Mouse (Mus musculus): ENCODE results near the gene Aacs. TPM values are rescaled to one million over a fixed set of nuclear protein-coding genes. Genes with fewer than 3 reads are reported as not detected.

The Aacs gene
- total and polyA plus RNA-seq, 2 experiments from 2014 or later: 77.3 to 124 TPM

- peak overlapping the region; percentile 74 for H3K4me3 ChIP-seq (ENCODE audit: low read length)
- ATAC-seq: no peak
Observed at GRCm38 (mm10) chr5:125475030-125475429, 584 bp upstream of the Aacs start.

DNA sequence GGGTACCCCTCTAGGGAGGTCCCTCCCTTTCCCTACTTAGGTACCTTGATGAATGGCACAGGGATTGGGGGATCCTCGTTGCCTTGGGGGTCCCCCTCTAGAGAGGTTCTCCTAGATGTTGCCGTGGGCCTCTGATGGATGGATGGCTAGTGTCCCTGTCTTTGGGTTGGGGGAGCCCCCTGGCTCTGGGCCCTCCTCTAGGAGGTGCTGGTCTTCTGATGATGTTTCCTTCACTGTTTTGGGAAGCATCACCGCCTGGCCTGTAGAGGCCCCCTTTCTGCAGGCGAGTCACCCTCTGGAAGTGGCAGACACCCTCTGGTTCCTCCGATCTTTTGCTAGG, 642 bp downstream of the Aacs start:
- WGBS: 4% methylated on average over 5 of the region's 5 CpGs
- TF ChIP-seq CTCF (IDR thresholded peaks at IDR 0.05; ENCODE audit: low read depth): peak; percentile 55
- Histone ChIP-seq H3K4me3 (ENCODE audit: low read length) (peak overlapping the region; percentile 74), H3K4me1 (ENCODE audit: insufficient read depth, low read length) (peaks cover 16% of the 10 kb centered on the region), H3K9ac (replicated peaks; ENCODE audit: low read length) (peak overlapping the region; percentile 80), H3K9me3 (ENCODE audit: low read length) (no peaks in the 10 kb centered on the region), H3K27ac (peak overlapping the region; percentile 85), H3K27me3 (ENCODE audit: insufficient read depth, low read length) (no peaks in the 10 kb centered on the region), H3K36me3 (ENCODE audit: insufficient read depth, low read length) (no peaks in the 10 kb centered on the region), H3K4me2 (ENCODE audit: low read depth, low read length) (peak overlapping the region; percentile 92)
- peak; percentile 66 for ATAC-seq
- peak; percentile 53 for DNase-seq (ENCODE audit: low spot score)

More at GRCm38 (mm10) chr5:125475030-125475429, 584 bp upstream of the Aacs start:
- no peaks in the 10 kb centered on the region for H3K36me3 ChIP-seq (ENCODE audit: insufficient read depth, low read length)
- H3K9ac ChIP-seq (replicated peaks; ENCODE audit: low read length): peak overlapping the region; percentile 80; the same call in 1 of the 2 replicates
- peaks cover 16% of the 10 kb centered on the region for H3K4me1 ChIP-seq (ENCODE audit: insufficient read depth, low read length)
- H3K27ac ChIP-seq: no peak overlapping the region
- TF ChIP-seq CTCF (IDR thresholded peaks at IDR 0.05; ENCODE audit: low read depth): no peak
- WGBS: 62% methylated on average over 12 of the region's 12 CpGs
- H3K27me3 ChIP-seq (ENCODE audit: insufficient read depth, low read length): no peaks in the 10 kb centered on the region
- peak overlapping the region; percentile 92 for H3K4me2 ChIP-seq (ENCODE audit: low read depth, low read length)
- H3K9me3 ChIP-seq (ENCODE audit: low read length): no peaks in the 10 kb centered on the region
- DNase-seq (ENCODE audit: low spot score): no peak

GRCm38 (mm10) chr5:125476799-125477198, 1.2 kb downstream of the Aacs start:
- Histone ChIP-seq H3K4me3 (ENCODE audit: low read length) (peak overlapping the region; percentile 74), H3K36me3 (ENCODE audit: insufficient read depth, low read length) (no peaks in the 10 kb centered on the region), H3K4me2 (ENCODE audit: low read depth, low read length) (peak overlapping the region; percentile 92), H3K4me1 (ENCODE audit: insufficient read depth, low read length) (peaks cover 16% of the 10 kb centered on the region), H3K9ac (replicated peaks; ENCODE audit: low read length) (peak overlapping the region; percentile 80), H3K27me3 (ENCODE audit: insufficient read depth, low read length) (no peaks in the 10 kb centered on the region), H3K9me3 (ENCODE audit: low read length) (no peaks in the 10 kb centered on the region), H3K27ac (peak overlapping the region; percentile 85; the same call in 1 of the 2 replicates)
- DNase-seq (ENCODE audit: low spot score) (no peak), ATAC-seq (no peak)
- no peak for TF ChIP-seq CTCF (IDR thresholded peaks at IDR 0.05; ENCODE audit: low read depth)
- WGBS: 47% methylated on average over 7 of the region's 7 CpGs

DNA sequence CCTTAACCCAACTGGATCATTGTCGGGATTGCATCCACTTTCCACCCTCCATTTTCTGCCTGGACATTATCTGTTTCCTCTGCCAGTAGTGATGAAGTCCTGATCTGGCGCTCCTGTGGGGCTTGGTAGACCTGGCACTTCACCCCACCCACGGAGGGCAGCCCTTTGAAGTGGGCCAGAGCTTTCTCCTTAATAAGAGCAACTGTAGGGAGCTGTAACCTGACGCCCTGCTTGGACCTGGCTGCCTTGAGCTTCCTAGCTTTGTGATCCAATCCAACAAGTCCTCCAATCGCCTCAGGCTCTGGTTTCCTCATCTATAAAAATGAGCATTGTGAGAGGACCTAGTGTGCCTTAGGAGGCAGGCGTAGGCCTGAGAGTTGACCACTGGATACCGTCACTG, 1.9 kb downstream of the Aacs start:
- H3K4me2 ChIP-seq (ENCODE audit: low read depth, low read length): peak overlapping the region; percentile 92
- H3K4me3 ChIP-seq (ENCODE audit: low read length): peak overlapping the region; percentile 74
- H3K9ac ChIP-seq (replicated peaks; ENCODE audit: low read length): peak overlapping the region; percentile 80; the same call in 1 of the 2 replicates
- H3K9me3 ChIP-seq (ENCODE audit: low read length): no peaks in the 10 kb centered on the region
- ATAC-seq (no peak), DNase-seq (ENCODE audit: low spot score) (no peak)
- no peak for TF ChIP-seq CTCF (IDR thresholded peaks at IDR 0.05; ENCODE audit: low read depth)
- H3K36me3 ChIP-seq (ENCODE audit: insufficient read depth, low read length): 0 out of 2 replicates have a peak, but pooled peaks cover 1% of the 10 kb centered on the region
- peaks cover 16% of the 10 kb centered on the region for H3K4me1 ChIP-seq (ENCODE audit: insufficient read depth, low read length)
- 65% methylated on average over 7 of the region's 7 CpGs for WGBS
- H3K27ac ChIP-seq: 0 out of 2 replicates have a peak overlapping the region, but pooled peaks have one; percentile 32
- no peaks in the 10 kb centered on the region for H3K27me3 ChIP-seq (ENCODE audit: insufficient read depth, low read length)

GRCm38 (mm10) chr5:125478037-125478436, 2.4 kb downstream of the Aacs start:
- Histone ChIP-seq H3K9me3 (ENCODE audit: low read length) (no peaks in the 10 kb centered on the region), H3K4me2 (ENCODE audit: low read depth, low read length) (peak overlapping the region; percentile 92), H3K4me3 (ENCODE audit: low read length) (no peak overlapping the region; the same call in 1 of the 2 replicates), H3K36me3 (ENCODE audit: insufficient read depth, low read length) (peaks cover 6% of the 10 kb centered on the region; the same call in 1 of the 2 replicates), H3K27ac (no peak overlapping the region), H3K4me1 (ENCODE audit: insufficient read depth, low read length) (peaks cover 16% of the 10 kb centered on the region), H3K27me3 (ENCODE audit: insufficient read depth, low read length) (no peaks in the 10 kb centered on the region), H3K9ac (replicated peaks; ENCODE audit: low read length) (peak overlapping the region; percentile 80; the same call in 1 of the 2 replicates)
- 70% methylated on average over 7 of the region's 7 CpGs for whole genome bisulfite sequencing
- TF ChIP-seq CTCF (IDR thresholded peaks at IDR 0.05; ENCODE audit: low read depth): no peak
- ATAC-seq (no peak), DNase-seq (ENCODE audit: low spot score) (no peak)

GRCm38 (mm10) chr5:125479376-125479775, 3.8 kb downstream of the Aacs start:
- 92% methylated on average over 3 of the region's 3 CpGs for WGBS
- peaks cover 16% of the 10 kb centered on the region for H3K4me1 ChIP-seq (ENCODE audit: insufficient read depth, low read length)
- TF ChIP-seq CTCF (IDR thresholded peaks at IDR 0.05; ENCODE audit: low read depth): no peak

GRCm38 (mm10) chr5:125480434-125481231, 5.0 kb downstream of the Aacs start:
- no peak for DNase-seq (ENCODE audit: low spot score)
- WGBS: 80% methylated on average over 11 of the region's 11 CpGs
- TF ChIP-seq CTCF (IDR thresholded peaks at IDR 0.05; ENCODE audit: low read depth): no peak

More at GRCm38 (mm10) chr5:125479376-125479775, 3.8 kb downstream of the Aacs start:
- peaks cover 14% of the 10 kb centered on the region; the same call in 1 of the 2 replicates for H3K36me3 ChIP-seq (ENCODE audit: insufficient read depth, low read length)
- H3K27me3 ChIP-seq (ENCODE audit: insufficient read depth, low read length): no peaks in the 10 kb centered on the region
- no peak overlapping the region for H3K4me2 ChIP-seq (ENCODE audit: low read depth, low read length)
- H3K9me3 ChIP-seq (ENCODE audit: low read length): no peaks in the 10 kb centered on the region
- DNase-seq (ENCODE audit: low spot score) (no peak), ATAC-seq (no peak)
- no peak overlapping the region for H3K9ac ChIP-seq (replicated peaks; ENCODE audit: low read length)
- no peak overlapping the region for H3K4me3 ChIP-seq (ENCODE audit: low read length)
- H3K27ac ChIP-seq: no peak overlapping the region

More at GRCm38 (mm10) chr5:125480434-125481231, 5.0 kb downstream of the Aacs start:
- ATAC-seq: no peak
- no peak overlapping the region for H3K9ac ChIP-seq (replicated peaks; ENCODE audit: low read length)
- no peaks in the 10 kb centered on the region for H3K27me3 ChIP-seq (ENCODE audit: insufficient read depth, low read length)
- no peaks in the 10 kb centered on the region for H3K9me3 ChIP-seq (ENCODE audit: low read length)
- no peak overlapping the region for H3K4me3 ChIP-seq (ENCODE audit: low read length)
- H3K27ac ChIP-seq: no peak overlapping the region
- H3K4me1 ChIP-seq (ENCODE audit: insufficient read depth, low read length): peaks cover 16% of the 10 kb centered on the region
- H3K36me3 ChIP-seq (ENCODE audit: insufficient read depth, low read length): peaks cover 20% of the 10 kb centered on the region; the same call in 1 of the 2 replicates
- no peak overlapping the region for H3K4me2 ChIP-seq (ENCODE audit: low read depth, low read length)

Data from hindbrain, postnatal 0 days (tissue).